Mouse (Mus musculus): Measurements from ENCODE around the gene Ppif. TPM values are rescaled to one million over a fixed set of nuclear protein-coding genes. Genes with fewer than 3 reads are reported as not detected.

Gene Ppif
- total and polyA plus RNA-seq, 2 experiments from 2014 or later, result 35.0 to 39.7 TPM

- H3K4me1 ChIP-seq (ENCODE audit: insufficient read depth), result no peaks in the 10 kb centered on the region
- no peak for TF ChIP-seq CTCF (IDR thresholded peaks at IDR 0.05; ENCODE audit: low read depth)
- no peak overlapping the region for H3K4me2 ChIP-seq (ENCODE audit: low read depth)
- no peak overlapping the region for H3K9ac ChIP-seq
- ATAC-seq (no peak), DNase-seq (no peak)
- no peaks in the 10 kb centered on the region for H3K27me3 ChIP-seq (ENCODE audit: insufficient read depth, low read length)
- no peak overlapping the region for H3K4me3 ChIP-seq (ENCODE audit: low read depth, low read length)
- no peaks in the 10 kb centered on the region for H3K9me3 ChIP-seq (ENCODE audit: low read length)
- H3K36me3 ChIP-seq (ENCODE audit: insufficient read depth), result no peaks in the 10 kb centered on the region
- 76% methylated on average over 7 of the region's 7 CpGs for WGBS
- no peak overlapping the region for H3K27ac ChIP-seq (ENCODE audit: low read depth, low read length)
Measured at GRCm38 (mm10) chr14:25679625-25680024, 14.3 kb upstream of the Ppif start.

GRCm38 (mm10) chr14:25682020-25682419 lies 11.9 kb upstream of the Ppif start:
- DNase-seq, result no peak
- Histone ChIP-seq H3K9me3 (ENCODE audit: low read length) (no peaks in the 10 kb centered on the region), H3K27ac (ENCODE audit: low read depth, low read length) (no peak overlapping the region), H3K9ac (no peak overlapping the region), H3K4me1 (ENCODE audit: insufficient read depth) (no peaks in the 10 kb centered on the region), H3K36me3 (ENCODE audit: insufficient read depth) (no peaks in the 10 kb centered on the region), H3K4me2 (ENCODE audit: low read depth) (no peak overlapping the region), H3K4me3 (ENCODE audit: low read depth, low read length) (no peak overlapping the region), H3K27me3 (ENCODE audit: insufficient read depth, low read length) (no peaks in the 10 kb centered on the region)
- 76% methylated on average over 6 of the region's 6 CpGs for WGBS
- no peak for TF ChIP-seq CTCF (IDR thresholded peaks at IDR 0.05; ENCODE audit: low read depth)
- ATAC-seq, result no peak

GRCm38 (mm10) chr14:25686216-25686945 lies 7.6 kb upstream of the Ppif start:
- no peak overlapping the region for H3K4me3 ChIP-seq (ENCODE audit: low read depth, low read length)
- H3K4me1 ChIP-seq (ENCODE audit: insufficient read depth), result no peaks in the 10 kb centered on the region
- no peak overlapping the region for H3K9ac ChIP-seq
- no peaks in the 10 kb centered on the region for H3K36me3 ChIP-seq (ENCODE audit: insufficient read depth)
- DNase-seq (no peak), ATAC-seq (no peak)
- no peaks in the 10 kb centered on the region for H3K27me3 ChIP-seq (ENCODE audit: insufficient read depth, low read length)
- WGBS, result 78% methylated on average over 7 of the region's 7 CpGs
- no peaks in the 10 kb centered on the region for H3K9me3 ChIP-seq (ENCODE audit: low read length)
- H3K27ac ChIP-seq (ENCODE audit: low read depth, low read length), result no peak overlapping the region
- no peak overlapping the region for H3K4me2 ChIP-seq (ENCODE audit: low read depth)
- no peak for TF ChIP-seq CTCF (IDR thresholded peaks at IDR 0.05; ENCODE audit: low read depth)

GRCm38 (mm10) chr14:25686983-25687901 lies 6.7 kb upstream of the Ppif start:
- Histone ChIP-seq H3K9me3 (ENCODE audit: low read length) (no peaks in the 10 kb centered on the region), H3K4me2 (ENCODE audit: low read depth) (no peak overlapping the region), H3K9ac (no peak overlapping the region), H3K4me3 (ENCODE audit: low read depth, low read length) (no peak overlapping the region), H3K27ac (ENCODE audit: low read depth, low read length) (no peak overlapping the region), H3K27me3 (ENCODE audit: insufficient read depth, low read length) (no peaks in the 10 kb centered on the region), H3K36me3 (ENCODE audit: insufficient read depth) (no peaks in the 10 kb centered on the region), H3K4me1 (ENCODE audit: insufficient read depth) (no peaks in the 10 kb centered on the region)
- no peak for ATAC-seq
- WGBS, result 81% methylated on average over 10 of the region's 10 CpGs
- TF ChIP-seq CTCF (IDR thresholded peaks at IDR 0.05; ENCODE audit: low read depth), result no peak
- no peak for DNase-seq

- 69% methylated on average over 6 of the region's 6 CpGs for WGBS
- no peak for DNase-seq
- no peak for TF ChIP-seq CTCF (IDR thresholded peaks at IDR 0.05; ENCODE audit: low read depth)
- H3K4me3 ChIP-seq (ENCODE audit: low read depth, low read length), result peak overlapping the region; percentile 86; the same call in 1 of the 2 replicates
- H3K9ac ChIP-seq, result peak overlapping the region; percentile 22; the same call in 1 of the 2 replicates
- H3K27ac ChIP-seq (ENCODE audit: low read depth, low read length), result peak overlapping the region; percentile 46; the same call in 1 of the 2 replicates
- H3K36me3 ChIP-seq (ENCODE audit: insufficient read depth), result peaks cover 18% of the 10 kb centered on the region
- ATAC-seq, result no peak
- peak overlapping the region; percentile 96 for H3K4me2 ChIP-seq (ENCODE audit: low read depth)
- no peaks in the 10 kb centered on the region for H3K27me3 ChIP-seq (ENCODE audit: insufficient read depth, low read length)
- peaks cover 10% of the 10 kb centered on the region for H3K4me1 ChIP-seq (ENCODE audit: insufficient read depth)
- no peaks in the 10 kb centered on the region for H3K9me3 ChIP-seq (ENCODE audit: low read length)
Measured at GRCm38 (mm10) chr14:25693271-25693887, 575 bp upstream of the Ppif start.

GRCm38 (mm10) chr14:25694569-25694897 lies 579 bp downstream of the Ppif start:
- Histone ChIP-seq H3K27me3 (ENCODE audit: insufficient read depth, low read length) (no peaks in the 10 kb centered on the region), H3K36me3 (ENCODE audit: insufficient read depth) (peaks cover 30% of the 10 kb centered on the region), H3K4me2 (ENCODE audit: low read depth) (peak overlapping the region; percentile 96), H3K9ac (peak overlapping the region; percentile 81), H3K4me3 (ENCODE audit: low read depth, low read length) (peak overlapping the region; percentile 86), H3K9me3 (ENCODE audit: low read length) (no peaks in the 10 kb centered on the region), H3K4me1 (ENCODE audit: insufficient read depth) (peaks cover 10% of the 10 kb centered on the region), H3K27ac (ENCODE audit: low read depth, low read length) (no peak overlapping the region)
- WGBS, result 1% methylated on average over 10 of the region's 10 CpGs
- TF ChIP-seq CTCF (IDR thresholded peaks at IDR 0.05; ENCODE audit: low read depth), result no peak
- ATAC-seq, result no peak
- DNase-seq, result no peak

Data from forebrain, postnatal 0 days (tissue).